Mouse (Mus musculus) forebrain, postnatal 0 days (tissue): Measurements from ENCODE around the gene Fam172a. TPM values are rescaled to one million over a fixed set of nuclear protein-coding genes. Genes with fewer than 3 reads are reported as not detected.

ENCODE experiments used
- ATAC-seq: fragments of 200-750 bp; cut with Nextera tagmentation; 2 replicates; pipeline ENCODE4 v1.8.0; 2017; ENCODE audit warnings: mild to moderate bottlenecking, moderate library complexity
- DNase-seq: peaks from one replicate; pipeline ENCODE4 v3.0.0-alpha.2; 2015
- H3K27ac ChIP-seq: fragments of 300-500 bp; sonication (generic); 2 replicates; pipeline ENCODE4 v1.5.1; 2014; ENCODE audit warnings: low read depth, mild to moderate bottlenecking, antibody characterized with exemption, low read length, moderate library complexity, mixed read lengths
- H3K27me3 ChIP-seq: fragments of 300-500 bp; sonication (generic); 2 replicates; pipeline ENCODE4 v1.6.1; 2014; ENCODE audit warnings: mild to moderate bottlenecking, low read length, mixed read lengths; ENCODE audit not compliant: insufficient read depth
- H3K36me3 ChIP-seq: fragments of 300-500 bp; sonication (generic); 2 replicates; pipeline ENCODE4 v1.6.1; 2014; ENCODE audit warnings: mild to moderate bottlenecking, moderate library complexity; ENCODE audit not compliant: insufficient read depth
- H3K4me1 ChIP-seq: fragments of 300-500 bp; sonication (generic); 2 replicates; pipeline ENCODE4 v1.6.1; 2014; ENCODE audit warnings: antibody characterized with exemption; ENCODE audit not compliant: insufficient read depth
- H3K4me2 ChIP-seq: fragments of 300-500 bp; sonication (generic); 2 replicates; pipeline ENCODE4 v1.6.1; 2014; ENCODE audit warnings: low read depth, mild to moderate bottlenecking, moderate library complexity
- H3K4me3 ChIP-seq: fragments of 300-500 bp; sonication (generic); 2 replicates; pipeline ENCODE4 v1.5.1; 2014; ENCODE audit warnings: low read depth, low read length, mixed read lengths
- H3K9ac ChIP-seq: fragments of 300-500 bp; sonication (generic); 2 replicates; pipeline ENCODE4 v1.6.1; 2014; ENCODE audit warnings: mild to moderate bottlenecking
- H3K9me3 ChIP-seq: fragments of 300-500 bp; sonication (generic); 2 replicates; pipeline ENCODE4 v1.6.1; 2016; ENCODE audit warnings: low read length
- CTCF ChIP-seq: sonication (generic); IDR thresholded peaks from 2 replicates; pipeline ENCODE4 v1.5.1; 2016; ENCODE audit warnings: antibody characterized with exemption, control low read depth, low read depth
- WGBS: fragments of 180-500 bp; shearing (Covaris S2); extraction: QIAGEN DNeasy Blood & Tissue Kit; methylation state at CpG from one replicate; pipeline ENCODE4 v1.1.7; 2014; 5-methylcytosine and 5-hydroxymethylcytosine counted together
- polyA plus RNA-seq: library from polyadenylated mRNA; unstranded; fragments of >200 nt; fragmentation: Nextera tagmentation; extraction: Ambion mirVana; gene quantifications from 2 replicates; pipeline ENCODE4 v1.2.1, GENCODE M21; 2015
- total RNA-seq: library from RNA; depleted of rRNA; stranded (reverse); fragments of >200 nt; gene quantifications from 2 replicates; pipeline ENCODE4 v1.2.3, GENCODE M21; 2014

Gene Fam172a
- total and polyA plus RNA-seq, 2 experiments from 2014 or later, result 38.6 to 51.7 TPM

GRCm38 (mm10) chr13:77897619-77898018 lies 195.8 kb downstream of the Fam172a start:
- Histone ChIP-seq H3K9me3 (no peaks in the 10 kb centered on the region), H3K36me3 (no peaks in the 10 kb centered on the region), H3K9ac (no peak overlapping the region), H3K4me2 (no peak overlapping the region), H3K27me3 (no peaks in the 10 kb centered on the region), H3K27ac (no peak overlapping the region), H3K4me1 (no peaks in the 10 kb centered on the region), H3K4me3 (no peak overlapping the region)
- 53% methylated on average over 2 of the region's 2 CpGs for WGBS
- ATAC-seq (no peak), DNase-seq (no peak)
- TF ChIP-seq CTCF, result no peak

DNA sequence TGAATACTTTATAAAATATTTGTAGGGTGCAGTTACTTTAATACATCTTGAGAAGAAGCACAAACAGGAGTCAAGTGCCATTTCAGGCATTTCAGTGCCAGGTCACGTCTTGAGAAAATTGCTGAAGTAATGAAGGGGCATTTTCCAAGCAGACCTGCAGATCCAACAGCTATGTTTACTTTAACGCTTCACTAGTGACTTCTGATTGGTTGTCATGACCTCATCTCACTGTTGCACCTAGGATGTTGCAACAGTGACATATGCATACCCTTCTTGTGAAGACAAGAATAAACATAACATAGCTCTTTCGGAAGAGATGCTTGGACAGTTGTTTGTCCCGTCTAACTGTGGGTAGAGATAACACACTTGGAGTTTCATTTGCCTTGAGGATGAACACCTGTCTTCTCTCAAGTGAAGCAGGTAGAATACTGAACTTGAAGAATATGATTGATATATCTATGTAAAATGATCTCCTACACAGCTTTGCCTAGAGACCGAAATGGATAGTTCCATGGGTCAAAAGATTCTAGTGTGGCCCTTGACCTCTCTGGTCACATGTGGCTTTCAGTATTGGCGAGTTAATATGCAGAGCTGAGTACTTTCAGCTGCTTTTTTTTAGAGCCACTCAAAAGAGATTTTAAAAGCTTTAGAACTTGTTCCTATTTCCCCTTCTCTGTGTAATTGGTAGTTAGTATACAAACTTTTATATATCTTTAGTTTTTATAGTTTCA lies 196.4 kb downstream of the Fam172a start:
- no peaks in the 10 kb centered on the region for H3K9me3 ChIP-seq
- H3K27ac ChIP-seq, result no peak overlapping the region
- no peak overlapping the region for H3K4me2 ChIP-seq
- H3K4me3 ChIP-seq, result no peak overlapping the region
- no peaks in the 10 kb centered on the region for H3K4me1 ChIP-seq
- peaks cover 2% of the 10 kb centered on the region; the same call in 1 of the 2 replicates for H3K36me3 ChIP-seq
- no peaks in the 10 kb centered on the region for H3K27me3 ChIP-seq
- WGBS, result 63% methylated on average over 6 of the region's 6 CpGs
- DNase-seq, result no peak
- ATAC-seq, result no peak
- H3K9ac ChIP-seq, result no peak overlapping the region
- no peak for TF ChIP-seq CTCF

DNA sequence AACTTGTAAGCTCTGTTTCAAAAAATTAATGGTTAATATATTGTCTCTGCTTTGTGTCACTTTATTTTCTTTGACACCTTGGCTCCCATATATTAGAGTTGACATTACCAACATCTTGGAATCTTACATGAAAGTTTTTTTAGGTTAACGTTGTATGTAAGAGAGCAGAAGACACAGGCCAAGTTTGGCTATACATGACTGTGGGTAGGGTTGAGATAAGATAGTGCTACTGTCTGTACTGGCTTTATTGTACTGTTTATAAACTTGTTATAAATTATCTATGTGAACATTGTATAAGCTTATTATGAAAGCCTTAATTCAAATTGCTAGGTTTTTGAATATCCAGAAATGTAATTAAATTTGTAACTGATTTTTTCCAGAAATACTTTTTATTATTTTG lies 197.9 kb downstream of the Fam172a start:
- Histone ChIP-seq H3K27ac (no peak overlapping the region), H3K27me3 (no peaks in the 10 kb centered on the region), H3K4me1 (no peaks in the 10 kb centered on the region), H3K9ac (no peak overlapping the region), H3K36me3 (peaks cover 5% of the 10 kb centered on the region; the same call in 1 of the 2 replicates), H3K4me3 (no peak overlapping the region), H3K4me2 (no peak overlapping the region), H3K9me3 (no peaks in the 10 kb centered on the region)
- no peak for ATAC-seq
- 82% methylated on average over 1 of the region's 1 CpGs for WGBS
- DNase-seq, result no peak
- no peak for TF ChIP-seq CTCF

GRCm38 (mm10) chr13:77900843-77901242 lies 199.0 kb downstream of the Fam172a start:
- Histone ChIP-seq H3K9me3 (no peaks in the 10 kb centered on the region), H3K36me3 (peaks cover 5% of the 10 kb centered on the region; the same call in 1 of the 2 replicates), H3K4me1 (no peaks in the 10 kb centered on the region), H3K27me3 (no peaks in the 10 kb centered on the region), H3K4me2 (no peak overlapping the region), H3K27ac (no peak overlapping the region), H3K9ac (no peak overlapping the region), H3K4me3 (no peak overlapping the region)
- no peak for ATAC-seq
- TF ChIP-seq CTCF, result no peak
- no peak for DNase-seq

GRCm38 (mm10) chr13:77909184-77909583 lies 207.4 kb downstream of the Fam172a start:
- WGBS, result 84% methylated on average over 2 of the region's 2 CpGs
- H3K4me2 ChIP-seq, result no peak overlapping the region
- ATAC-seq (no peak), DNase-seq (no peak)
- no peaks in the 10 kb centered on the region for H3K9me3 ChIP-seq
- H3K27ac ChIP-seq, result no peak overlapping the region
- no peaks in the 10 kb centered on the region for H3K27me3 ChIP-seq
- H3K36me3 ChIP-seq, result no peaks in the 10 kb centered on the region
- no peak overlapping the region for H3K9ac ChIP-seq
- no peak overlapping the region for H3K4me3 ChIP-seq
- peak; percentile 28 for TF ChIP-seq CTCF
- no peaks in the 10 kb centered on the region for H3K4me1 ChIP-seq

DNA sequence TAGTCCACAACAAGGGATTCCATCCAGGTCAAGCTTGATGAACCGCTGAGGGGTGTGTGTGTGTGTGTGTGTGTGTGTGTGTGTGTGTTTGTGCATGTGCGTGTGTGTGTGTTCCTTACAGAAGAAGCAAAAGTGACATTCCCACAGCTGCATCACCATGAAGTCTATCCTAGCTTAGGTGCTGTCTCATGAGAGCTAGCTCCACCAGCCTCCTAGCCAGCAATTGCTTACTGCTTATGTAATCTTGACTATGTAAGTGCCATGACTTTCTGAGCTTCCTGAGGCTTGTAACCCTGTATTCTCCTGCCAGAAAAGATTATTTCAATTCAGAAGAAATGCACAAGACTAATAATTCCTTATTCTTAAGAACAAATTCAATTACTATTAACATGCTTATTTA lies 221.0 kb downstream of the Fam172a start:
- WGBS, result 92% methylated on average over 2 of the region's 2 CpGs
- no peak for ATAC-seq
- no peak for TF ChIP-seq CTCF

GRCm38 (mm10) chr13:77957611-77958010 lies 255.8 kb downstream of the Fam172a start:
- ATAC-seq, result no peak
- Histone ChIP-seq H3K9ac (no peak overlapping the region), H3K4me1 (no peaks in the 10 kb centered on the region), H3K27me3 (no peaks in the 10 kb centered on the region), H3K9me3 (no peaks in the 10 kb centered on the region), H3K36me3 (no peaks in the 10 kb centered on the region), H3K4me2 (no peak overlapping the region), H3K27ac (no peak overlapping the region), H3K4me3 (no peak overlapping the region)
- no peak for DNase-seq
- WGBS, result 15% methylated on average over 1 of the region's 1 CpGs
- no peak for TF ChIP-seq CTCF

More for the DNA sequence above, 221.0 kb downstream of the Fam172a start:
- Histone ChIP-seq H3K36me3 (no peaks in the 10 kb centered on the region), H3K4me3 (no peak overlapping the region), H3K27me3 (no peaks in the 10 kb centered on the region), H3K27ac (no peak overlapping the region), H3K9ac (no peak overlapping the region), H3K4me2 (no peak overlapping the region), H3K4me1 (no peaks in the 10 kb centered on the region), H3K9me3 (no peaks in the 10 kb centered on the region)
- no peak for DNase-seq
